Mouse (Mus musculus) retina, adult 2 months (tissue): ENCODE measurements around the gene Bach2.

Experiments
- DNase-seq: peaks from one replicate; pipeline ENCODE4 v3.0.0-alpha.2; 2012; ENCODE audit warnings: low read depth, low spot score

Bach2 gene

DNA sequence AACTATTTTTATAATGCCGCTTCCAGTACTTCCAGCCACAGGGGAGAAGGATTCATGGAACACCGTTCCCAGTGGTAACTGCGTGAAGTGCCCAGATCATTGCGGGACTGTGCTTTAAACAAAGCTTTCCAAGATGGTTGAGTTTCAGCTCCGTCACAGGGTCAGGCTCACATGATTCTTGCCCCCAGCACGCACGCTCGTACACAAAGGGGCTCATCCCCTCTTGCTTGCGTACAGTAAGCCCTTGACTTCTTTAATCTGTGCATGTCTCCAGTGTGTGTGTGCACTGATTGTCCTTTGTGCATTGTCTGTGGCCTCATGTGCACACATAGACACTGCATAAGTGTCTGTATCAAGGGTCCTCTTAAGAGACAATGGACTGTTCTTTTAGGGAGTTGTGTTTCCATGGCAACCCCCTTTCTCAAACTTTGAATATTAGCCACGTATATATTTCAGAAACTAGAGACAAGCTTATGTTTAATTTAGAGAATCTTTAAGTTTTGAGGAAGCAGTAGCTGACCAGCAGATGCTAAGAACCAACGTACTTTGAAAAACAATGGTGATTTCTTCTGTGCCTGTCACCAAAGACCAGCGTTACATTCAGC is 119.5 kb downstream of the Bach2 start:
- DNase-seq = no peak

DNA sequence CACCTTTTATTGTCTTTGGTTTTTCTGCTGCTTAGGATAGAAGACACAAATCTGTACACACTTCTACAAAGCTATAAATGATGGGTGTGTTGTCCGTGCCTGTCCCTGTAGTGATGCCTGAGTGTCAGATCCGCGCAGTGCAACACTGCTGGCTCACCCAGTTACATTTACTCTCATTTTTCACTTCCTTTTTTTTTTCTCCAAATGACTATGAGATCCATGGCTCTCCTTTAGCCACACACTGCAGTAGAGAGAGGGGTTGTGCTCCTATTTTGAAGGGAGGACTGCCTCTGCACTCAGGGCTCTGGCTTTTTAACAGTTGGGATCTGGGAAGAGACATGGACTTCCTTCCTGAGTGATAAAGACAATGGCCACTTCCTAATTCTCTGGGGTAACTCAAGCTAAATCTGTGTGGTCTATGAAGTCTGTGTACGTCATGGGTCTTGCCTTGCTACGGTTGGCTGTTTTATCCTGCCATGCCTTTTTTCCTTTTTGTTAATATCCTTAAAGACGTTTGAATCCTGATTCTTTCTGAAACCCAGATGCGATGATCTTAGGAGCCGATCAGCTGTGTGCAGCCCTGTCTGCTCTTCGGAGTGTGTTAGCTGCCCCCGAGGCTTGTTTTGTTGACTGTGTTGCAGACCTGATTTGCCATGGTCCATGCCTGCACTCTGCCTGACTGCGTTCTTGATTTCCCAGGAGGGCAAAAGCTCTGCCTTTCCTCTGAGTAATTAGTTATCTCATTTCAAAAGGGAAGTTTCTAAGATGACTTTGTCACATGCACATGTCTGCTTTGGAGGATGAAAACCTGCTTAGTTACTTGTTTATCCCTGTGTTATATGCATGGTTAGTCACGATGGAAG is 120.2 kb downstream of the Bach2 start:
- no peak for DNase-seq

DNA sequence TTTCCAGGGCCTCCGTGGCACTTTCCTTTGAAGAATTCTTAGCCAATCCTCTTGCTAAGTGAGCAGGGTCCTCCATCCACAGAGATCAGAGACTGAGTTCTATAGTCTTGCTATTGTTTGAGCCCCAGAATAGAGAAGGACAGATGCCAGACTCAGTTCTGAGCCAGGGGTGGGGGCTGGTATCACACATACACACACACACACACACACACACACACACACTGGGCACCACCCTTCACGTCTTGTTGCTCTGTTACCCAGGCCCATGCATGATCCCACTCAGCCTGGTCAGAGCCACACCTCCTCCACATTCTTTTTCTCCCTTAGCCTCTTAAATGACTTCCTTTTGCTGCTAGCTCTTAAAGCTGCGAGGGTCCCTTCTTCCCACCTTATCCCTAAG is 121.0 kb downstream of the Bach2 start:
- no peak for DNase-seq

DNA sequence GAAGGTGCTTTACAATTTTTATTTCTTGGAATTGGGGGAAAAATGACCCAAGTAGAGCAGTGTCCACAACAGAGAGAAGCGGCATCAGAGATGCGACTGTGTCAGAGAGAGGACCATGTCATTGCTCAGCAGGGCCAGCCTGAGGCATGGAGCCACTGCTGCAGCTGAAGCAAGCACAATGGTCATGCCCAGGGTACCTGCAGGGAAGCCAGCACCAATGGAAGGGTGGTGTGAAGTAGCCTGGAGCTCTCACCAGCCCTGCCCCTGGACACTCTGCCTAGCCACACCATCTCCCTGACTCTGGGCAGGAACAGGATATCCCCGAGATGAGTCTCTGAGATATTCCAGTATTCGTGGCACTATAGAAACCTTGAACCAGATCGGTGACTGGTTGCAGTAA is 121.9 kb downstream of the Bach2 start:
- no peak for DNase-seq

- DNase-seq = no peak
Measured at GRCm38 (mm10) chr4:32363488-32363984, 124.9 kb downstream of the Bach2 start.

- no peak for DNase-seq
Measured at GRCm38 (mm10) chr4:32365144-32365907, 126.7 kb downstream of the Bach2 start.

DNA sequence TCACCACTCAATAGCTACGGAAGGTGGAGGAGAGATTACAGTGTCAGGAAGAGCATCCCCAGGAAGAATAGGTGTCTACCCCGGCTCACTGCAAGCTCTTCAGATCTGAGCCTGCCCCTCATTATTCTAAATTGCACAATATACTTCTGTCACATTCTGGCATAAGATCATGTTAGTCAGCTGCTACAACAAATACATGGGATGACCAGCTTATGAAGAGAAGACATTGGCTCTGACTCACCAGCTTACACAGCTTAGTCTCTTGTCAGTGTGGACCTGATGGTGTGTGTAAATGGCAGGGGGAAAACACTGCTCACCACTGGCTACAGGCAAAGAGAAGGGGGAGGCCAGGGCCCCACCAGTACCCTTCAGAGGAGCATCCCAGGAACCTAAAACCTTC is 127.6 kb downstream of the Bach2 start:
- DNase-seq = no peak

DNA sequence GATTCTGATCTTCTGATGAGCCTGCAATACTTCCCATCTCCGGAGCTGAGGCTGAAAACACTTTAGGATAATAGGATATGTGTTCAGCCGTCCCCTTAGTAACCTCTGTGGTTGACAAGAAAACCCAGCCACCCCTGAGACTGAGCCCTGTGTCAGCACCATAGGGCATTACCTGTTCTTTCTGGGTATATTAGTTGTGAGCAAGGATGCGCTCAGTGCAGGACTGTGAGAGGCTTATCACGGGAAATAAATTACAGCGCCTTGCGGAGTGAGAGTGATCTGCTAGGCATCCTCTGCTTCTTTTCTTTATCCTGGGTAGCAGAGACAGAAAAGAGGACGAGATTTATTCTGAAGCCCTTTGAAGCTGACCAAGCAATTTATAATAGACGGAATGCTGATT is 129.7 kb downstream of the Bach2 start:
- no peak for DNase-seq

DNA sequence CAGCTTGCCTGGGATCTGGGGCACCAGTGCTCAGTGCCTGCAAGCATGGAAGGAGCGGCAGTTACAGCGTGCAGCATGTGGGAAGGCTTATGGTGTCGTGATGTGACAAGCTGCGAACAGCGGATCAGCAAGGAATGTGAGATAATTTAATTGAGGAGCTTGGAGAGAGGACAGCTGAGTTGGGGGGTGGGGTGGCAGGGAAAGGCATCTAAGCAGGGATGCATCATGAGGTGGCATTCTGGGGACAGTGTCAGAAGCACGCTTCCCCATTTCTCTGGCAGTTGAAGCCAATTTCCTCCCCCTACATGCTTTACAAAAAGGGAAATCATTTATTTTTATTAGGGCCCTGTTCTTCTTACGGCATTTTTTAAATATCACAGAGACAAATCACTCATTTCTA is 134.5 kb downstream of the Bach2 start:
- no peak for DNase-seq

- no peak for DNase-seq
Measured at GRCm38 (mm10) chr4:32373527-32373926, 134.9 kb downstream of the Bach2 start.

DNA sequence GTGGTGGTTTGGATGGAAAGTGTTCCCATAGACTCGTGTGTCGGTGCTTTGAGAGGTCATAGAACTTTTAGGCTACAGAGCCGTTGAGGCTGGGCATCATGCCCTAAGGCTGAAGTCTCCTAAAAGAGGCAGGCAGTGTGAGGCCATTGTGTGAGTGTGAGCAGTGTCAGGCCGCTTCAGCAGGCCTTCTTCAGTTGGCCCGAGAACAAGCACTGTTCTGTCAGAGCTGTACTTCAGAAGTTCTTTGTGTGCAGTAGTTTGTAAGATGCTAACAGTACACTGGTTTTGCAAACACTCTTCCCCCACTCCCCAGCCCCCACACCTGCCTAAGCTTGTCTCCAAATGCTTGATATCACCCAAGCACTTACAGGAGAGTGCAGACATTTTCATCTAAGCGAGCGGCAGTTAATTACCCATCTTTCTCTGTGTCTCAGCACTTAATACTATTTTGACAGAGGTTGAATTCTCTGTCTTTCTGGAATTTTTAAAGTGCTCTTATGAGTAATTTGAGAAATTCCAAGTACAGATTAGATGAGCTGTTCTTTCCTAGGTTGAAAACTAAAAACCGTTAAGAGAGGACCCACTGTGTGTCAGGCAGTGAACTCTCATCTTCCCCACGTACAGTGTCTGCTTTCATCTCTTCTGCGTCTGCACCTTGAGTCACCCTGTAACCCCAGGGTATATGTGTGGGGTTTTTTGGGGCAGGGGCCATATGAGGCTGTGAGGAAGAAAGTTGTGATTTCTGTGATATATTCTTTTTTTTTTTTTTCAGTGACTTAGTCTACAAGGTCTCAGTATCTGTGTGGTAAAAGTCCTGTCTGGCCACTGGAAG is 136.4 kb downstream of the Bach2 start:
- no peak for DNase-seq

DNA sequence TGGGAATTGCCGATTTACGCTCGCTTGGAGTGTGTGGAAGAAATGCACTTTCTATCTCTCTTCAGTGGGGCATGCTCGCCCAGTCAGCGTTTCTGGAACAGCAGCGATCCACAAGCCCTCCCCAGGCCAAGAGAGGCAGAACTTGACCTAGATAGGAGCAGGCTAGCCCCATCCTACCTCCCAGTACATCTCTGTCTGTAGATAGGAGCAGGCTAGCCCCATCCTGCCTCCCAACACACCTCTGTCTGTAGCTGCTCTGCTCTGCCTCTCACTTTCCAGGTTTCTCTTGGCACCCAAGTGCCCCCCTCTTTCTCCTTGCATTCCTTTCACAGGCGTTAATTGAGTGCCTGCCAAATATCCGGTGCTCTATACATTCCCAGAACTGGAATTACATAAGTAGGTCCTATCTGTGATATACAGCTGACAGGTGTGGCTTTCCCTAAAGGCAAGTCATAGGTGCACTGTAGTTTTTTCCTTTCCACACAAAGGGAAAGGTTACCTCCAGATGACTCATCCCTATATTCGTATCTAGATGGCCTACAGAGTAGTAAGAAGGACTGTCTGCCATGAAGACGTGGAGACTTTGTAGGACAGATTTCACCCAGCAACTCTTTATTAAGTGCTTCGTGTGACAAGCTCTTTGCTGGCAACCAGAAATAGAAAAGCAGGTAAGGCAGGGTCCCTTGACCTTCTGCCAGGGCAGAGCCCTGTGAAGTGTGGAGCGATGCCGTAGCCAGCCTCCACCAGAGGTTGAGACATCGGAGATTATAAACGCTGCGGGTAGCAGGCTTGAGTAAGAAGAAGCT is 137.3 kb downstream of the Bach2 start:
- DNase-seq = no peak

GRCm38 (mm10) chr4:32376527-32376948 is 137.9 kb downstream of the Bach2 start:
- DNase-seq = no peak

DNA sequence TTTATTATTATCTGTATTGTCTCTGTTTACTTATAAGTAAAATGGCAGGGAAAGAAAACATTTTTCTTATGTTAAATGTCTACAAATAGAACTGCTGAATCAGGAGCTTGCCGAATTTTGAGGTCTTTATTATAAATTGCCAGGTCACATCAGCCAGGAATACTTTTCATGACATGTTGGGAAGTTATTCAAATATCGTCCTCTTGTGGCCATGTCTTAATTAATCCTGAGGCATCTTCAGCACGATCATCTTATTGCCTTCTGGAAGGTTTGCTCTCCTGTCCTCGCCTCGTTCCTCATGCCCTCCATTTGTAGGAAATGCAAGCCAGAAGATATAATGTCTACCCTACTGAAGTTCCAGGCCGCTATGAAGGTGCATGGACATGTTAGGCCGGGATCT is 140.5 kb downstream of the Bach2 start:
- DNase-seq = no peak

- DNase-seq = no peak
Measured at GRCm38 (mm10) chr4:32381666-32382381, 143.2 kb downstream of the Bach2 start.

DNA sequence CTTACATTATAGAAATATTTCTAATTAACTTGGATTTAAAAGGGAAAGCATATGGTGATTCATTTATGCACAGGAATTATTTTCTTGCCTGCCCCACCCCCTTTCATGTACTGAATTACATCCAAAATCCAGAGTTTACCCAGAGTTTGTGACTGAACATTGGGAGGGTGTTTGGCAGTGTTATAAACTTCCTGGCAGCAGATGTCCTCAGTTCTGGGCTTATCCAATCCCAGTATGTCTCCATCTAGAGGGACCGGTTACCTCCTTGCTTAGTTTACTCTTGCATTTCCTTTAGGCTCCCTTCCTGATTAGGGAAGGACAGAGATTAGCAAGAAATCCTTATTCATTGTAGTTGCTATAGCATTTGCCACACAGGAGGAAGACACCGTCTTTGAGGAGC is 146.5 kb downstream of the Bach2 start:
- DNase-seq = no peak

DNA sequence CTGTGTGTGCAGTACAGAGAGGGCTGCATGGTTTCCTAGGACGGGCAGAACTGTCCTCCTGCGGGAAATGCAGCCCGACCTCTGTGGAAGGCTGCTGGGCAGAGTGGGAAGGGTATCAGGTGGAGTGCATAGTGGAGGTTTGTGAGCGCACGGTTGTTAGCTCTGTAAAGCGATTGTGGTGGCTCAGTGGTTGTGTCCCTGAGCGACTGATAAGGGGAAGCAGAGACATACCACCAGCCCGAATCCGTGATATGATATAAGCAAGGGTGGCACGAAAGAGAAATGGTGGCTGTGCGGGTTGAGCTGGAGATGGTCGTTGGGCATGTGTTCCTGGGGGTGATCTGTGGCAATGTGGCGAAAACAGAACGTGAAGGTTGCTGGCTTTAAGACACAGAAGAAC is 147.0 kb downstream of the Bach2 start:
- DNase-seq = no peak

DNA sequence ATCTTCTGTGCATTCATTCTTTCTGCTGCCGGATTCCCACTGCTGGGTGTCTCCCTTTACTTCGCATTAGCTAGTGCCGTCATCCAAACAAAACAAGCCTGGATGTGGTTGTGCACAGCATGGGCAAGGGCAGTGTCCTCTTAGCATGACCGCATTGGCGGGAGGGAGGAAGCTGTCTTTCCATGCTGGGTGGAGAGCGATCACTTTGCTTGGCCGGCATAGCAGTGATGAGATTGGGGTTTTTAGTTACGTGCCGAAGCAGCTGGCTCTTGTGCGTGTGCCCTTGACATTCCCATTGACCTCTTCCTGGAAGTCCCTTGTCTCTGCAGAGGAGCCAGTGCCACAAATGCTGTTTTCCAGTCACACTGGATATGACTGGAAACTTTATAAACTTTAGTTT is 147.7 kb downstream of the Bach2 start:
- no peak for DNase-seq

DNA sequence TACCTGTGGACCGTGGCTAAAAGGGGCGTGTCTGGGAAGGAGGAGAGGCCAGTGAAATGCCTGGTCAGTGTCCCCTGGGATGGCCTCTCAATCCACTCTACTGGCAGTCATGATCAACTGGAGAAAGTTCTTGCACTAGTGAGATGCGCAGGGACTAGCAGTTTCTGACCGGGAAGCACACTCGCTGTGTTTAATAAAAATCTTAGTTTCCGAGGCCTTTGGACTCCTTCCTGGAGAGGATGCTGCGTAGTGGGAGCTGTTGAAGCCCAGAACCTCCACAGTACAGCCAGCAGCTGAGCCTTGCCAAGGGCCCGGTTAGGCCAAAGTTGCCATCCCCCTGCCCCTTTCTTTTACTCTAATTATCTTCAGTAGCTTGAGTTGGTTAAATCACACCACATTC is 148.3 kb downstream of the Bach2 start:
- DNase-seq = no peak
